Mouse (Mus musculus): ENCODE measurements around the gene Zfp811. TPM values are rescaled to one million over a fixed set of nuclear protein-coding genes. Genes with fewer than 3 reads are reported as not detected.
A peak's percentile ranks its signal among the peaks of the same experiment; 100 is the strongest.

Zfp811 gene
- total and polyA plus RNA-seq, 3 experiments: 1.7 to 6.6 (median 3.4) TPM

- 0 out of 2 replicates have a peak, but pooled peaks have one; percentile 58 for TF ChIP-seq RCOR1 (conservative IDR thresholded peaks at IDR 0.05; ENCODE audit: low read depth, low read length)
- no peak for TF ChIP-seq RAD21 (IDR thresholded peaks at IDR 0.05; ENCODE audit: low read depth, low read length)
- TF ChIP-seq ETS1 (conservative IDR thresholded peaks at IDR 0.05; ENCODE audit: low read depth, low read length): no peak
- peak; percentile 57; the same call in 1 of the 2 replicates for TF ChIP-seq KAT2A (IDR thresholded peaks at IDR 0.05; ENCODE audit: insufficient replicate concordance, low read length)
- TF ChIP-seq MEF2A (IDR thresholded peaks at IDR 0.05; ENCODE audit: borderline replicate concordance, low read depth, low read length): peak; percentile 61; the same call in 1 of the 2 replicates
- TF ChIP-seq JUND (conservative IDR thresholded peaks at IDR 0.05; ENCODE audit: low read depth, low read length): no peak
These were observed 21.6 kb downstream of the Zfp811 start, which contains the start of gene Zfp871 (continued) for GRCm38 (mm10) chr17:32788094-32788559.

GRCm38 (mm10) chr17:32787436-32788093, 22.2 kb downstream of the Zfp811 start:
- peak overlapping the region; percentile 83 for H3K27ac ChIP-seq (ENCODE audit: insufficient read depth, low read depth)
- H3K79me2 ChIP-seq (replicated peaks; ENCODE audit: control insufficient read depth, extremely low read depth, insufficient read depth, poor library complexity, severe bottlenecking): peaks cover 44% of the 10 kb centered on the region
- no peaks in the 10 kb centered on the region for H3K27me3 ChIP-seq (replicated peaks)
- H3K4me1 ChIP-seq (ENCODE audit: control insufficient read depth in 1 of 2, insufficient read depth in 2 of 2): peaks cover 7 to 16% of the 10 kb centered on the region in 2 experiments; a peak in 3 of 4 replicates
- dilution Hi-C loops (cut with MboI; ENCODE audit: extremely low pct_ligation_motif_present, extremely low pct_unique_long_range_greater_than_20kb, low sequenced_read_pairs) (no loop called here), in situ Hi-C loops (cut with MboI; ENCODE audit: low pct_ligation_motif_present, low pct_unique_long_range_greater_than_20kb, low sequenced_read_pairs) (no loop called here)
- no peaks in the 10 kb centered on the region for H3K9me3 ChIP-seq (replicated peaks; ENCODE audit: low read length)
- DNase-seq (ENCODE audit: extremely low read depth): no peak
- TF ChIP-seq MAX (IDR thresholded peaks at IDR 0.05; ENCODE audit: low read length) (no peak), MEF2A (IDR thresholded peaks at IDR 0.05; ENCODE audit: borderline replicate concordance, low read depth, low read length) (no peak), ELF1 (IDR thresholded peaks at IDR 0.05; ENCODE audit: low read depth, low read length) (no peak), EP300 (IDR thresholded peaks at IDR 0.05; ENCODE audit: low read length) (no peak), SMC3 (IDR thresholded peaks at IDR 0.05; ENCODE audit: low read depth, low read length) (no peak), SIN3A (IDR thresholded peaks at IDR 0.05; ENCODE audit: low read length) (no peak), CHD2 (IDR thresholded peaks at IDR 0.05; ENCODE audit: low read length) (no peak), NRF1 (IDR thresholded peaks at IDR 0.05; ENCODE audit: low read depth, low read length) (no peak), MAZ (IDR thresholded peaks at IDR 0.05; ENCODE audit: low read depth, low read length) (no peak), BHLHE40 (IDR thresholded peaks at IDR 0.05; ENCODE audit: low read depth, low read length) (no peak), CHD1 (IDR thresholded peaks at IDR 0.05; ENCODE audit: low read depth, low read length) (no peak), UBTF (IDR thresholded peaks at IDR 0.05; ENCODE audit: low read depth, low read length) (no peak), HCFC1 (IDR thresholded peaks at IDR 0.05; ENCODE audit: low read depth, low read length) (no peak), NELFE (IDR thresholded peaks at IDR 0.05; ENCODE audit: low read depth, low read length) (no peak), ZC3H11A (IDR thresholded peaks at IDR 0.05; ENCODE audit: low read depth, low read length) (no peak), MXI1 (IDR thresholded peaks at IDR 0.05; ENCODE audit: low read depth, low read length) (no peak), ZKSCAN1 (IDR thresholded peaks at IDR 0.05; ENCODE audit: borderline replicate concordance, low read depth, low read length) (no peak), MAFK (IDR thresholded peaks at IDR 0.05; ENCODE audit: insufficient replicate concordance, low read length) (no peak), TCF12 (IDR thresholded peaks at IDR 0.05; ENCODE audit: low read depth, low read length) (no peak), RCOR1 (conservative IDR thresholded peaks at IDR 0.05; ENCODE audit: low read depth, low read length) (no peak)
- H3K4me2 ChIP-seq (ENCODE audit: insufficient read depth, low read depth, poor library complexity, severe bottlenecking): peak overlapping the region; percentile 62
- peaks cover 24 to 35% of the 10 kb centered on the region in 2 experiments for H3K36me3 ChIP-seq (replicated peaks in 1 of 2; ENCODE audit: control insufficient read depth in 1 of 2, insufficient read depth in 1 of 2, low read length in 1 of 2)
- H3K4me3 ChIP-seq (replicated peaks in 1 of 3; ENCODE audit: low read depth in 2 of 3, low read length in 2 of 3, poor library complexity in 1 of 3): peak overlapping the region; percentile 80 to 100 (median 98)
- peak overlapping the region; percentile 94 for H3K9ac ChIP-seq (ENCODE audit: insufficient read depth, low read depth)

Data from CH12.LX (cell line).